Mouse (Mus musculus): ENCODE measurements around the gene Slc7a15. TPM values are rescaled to one million over a fixed set of nuclear protein-coding genes. Genes with fewer than 3 reads are reported as not detected.
"Not testable (repeated sequence)": the region's sequence is repeated elsewhere in the genome, so short reads cannot be mapped to it uniquely, and the experiment has no call there.

Slc7a15 gene
- polyA plus RNA-seq, 1 experiment from 2014 or later, result 0.06 TPM

DNA sequence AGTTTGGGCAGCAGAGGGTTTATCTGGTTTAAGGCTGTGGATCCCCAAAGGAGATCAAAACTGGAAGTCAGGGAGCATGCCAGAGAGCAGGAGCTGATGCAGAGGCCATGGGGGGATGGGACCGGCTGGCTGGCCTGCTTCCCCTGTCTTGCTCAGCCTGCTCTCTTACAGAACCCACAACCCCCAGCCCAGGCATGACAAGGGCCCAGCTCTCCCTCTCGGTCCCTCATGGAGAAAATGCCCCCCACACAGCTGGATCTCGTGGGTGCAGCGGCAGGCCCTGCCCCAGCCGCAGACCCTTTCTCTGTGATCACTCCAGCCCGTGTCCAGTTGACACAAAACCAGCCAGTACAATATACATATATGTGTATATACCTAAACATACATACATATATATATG is 30.7 kb upstream of the Slc7a15 start:
- DNase-seq (ENCODE audit: low read depth, low spot score), result no peak
- ATAC-seq, result no peak
- in situ Hi-C loops (cut with MboI; ENCODE audit: low pct_unique_long_range_greater_than_20kb), result no loop called here
- CTCF ChIA-PET, result no interaction called here
- POLR2A ChIA-PET, result no interaction called here
- no peaks in the 10 kb centered on the region for H3K27me3 ChIP-seq
- TF ChIP-seq CTCF (IDR thresholded peaks at IDR 0.05), result no peak

DNA sequence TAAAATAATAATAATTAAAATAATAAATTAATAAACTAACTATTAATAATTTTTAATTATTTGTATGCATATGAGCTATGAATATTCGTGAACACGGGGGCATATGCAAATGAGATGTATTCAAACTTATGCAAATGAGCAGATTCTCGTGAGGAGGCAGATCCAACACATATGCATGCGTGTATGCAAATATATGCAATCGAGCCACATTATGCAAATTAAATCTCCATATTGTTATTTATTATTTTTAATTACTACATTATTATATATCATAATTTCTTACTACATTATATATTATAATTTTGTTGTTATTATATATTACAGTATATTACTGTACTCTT is 21.8 kb upstream of the Slc7a15 start:
- DNase-seq (ENCODE audit: low read depth, low spot score) (no peak), ATAC-seq (no peak)
- no peaks in the 10 kb centered on the region for H3K27me3 ChIP-seq
- no peak for TF ChIP-seq CTCF (IDR thresholded peaks at IDR 0.05)
- POLR2A ChIA-PET, result no interaction called here
- CTCF ChIA-PET, result no interaction called here
- in situ Hi-C loops (cut with MboI; ENCODE audit: low pct_unique_long_range_greater_than_20kb), result no loop called here

DNA sequence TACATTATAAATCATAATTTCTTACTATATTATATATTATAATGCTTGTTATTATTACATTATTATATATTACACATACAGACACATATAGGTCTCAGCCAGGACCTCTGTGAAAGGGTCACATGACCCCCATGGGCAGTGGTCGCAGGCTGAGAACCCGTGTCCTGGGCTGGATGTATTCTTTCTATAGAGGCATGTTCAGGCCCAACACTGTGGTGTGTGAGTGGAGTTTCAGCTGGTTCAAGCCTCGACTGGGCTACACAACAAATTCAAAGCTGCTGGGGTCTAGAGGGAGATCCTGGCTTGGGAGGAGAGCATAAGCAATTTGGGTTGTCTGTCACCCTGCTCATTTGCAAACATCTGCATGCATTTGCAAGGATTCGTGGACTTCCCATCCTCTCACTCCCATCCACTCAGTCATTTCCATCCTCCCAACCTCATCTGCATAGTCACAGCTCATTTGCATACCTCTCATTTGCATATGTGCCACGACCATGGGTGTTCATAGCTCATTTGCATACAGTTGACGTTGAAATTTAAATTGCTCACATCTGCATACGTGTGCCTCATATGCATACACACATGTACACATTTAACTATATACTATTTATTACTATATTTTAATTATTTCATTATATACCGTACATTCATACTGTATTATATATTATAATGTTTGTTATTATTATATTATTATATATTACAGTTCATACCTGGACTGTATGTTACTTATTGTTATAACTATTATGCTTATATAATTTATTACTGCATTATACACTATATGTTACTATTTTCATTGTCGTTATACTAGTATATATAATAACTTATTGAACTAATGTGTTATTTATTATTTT is 21.2 kb upstream of the Slc7a15 start:
- ATAC-seq (no peak), DNase-seq (ENCODE audit: low read depth, low spot score) (no peak)
- no peaks in the 10 kb centered on the region for H3K27me3 ChIP-seq
- no peak for TF ChIP-seq CTCF (IDR thresholded peaks at IDR 0.05)
- ChIA-PET POLR2A (no interaction called here), CTCF (no interaction called here)
- in situ Hi-C loops (cut with MboI; ENCODE audit: low pct_unique_long_range_greater_than_20kb), result no loop called here

DNA sequence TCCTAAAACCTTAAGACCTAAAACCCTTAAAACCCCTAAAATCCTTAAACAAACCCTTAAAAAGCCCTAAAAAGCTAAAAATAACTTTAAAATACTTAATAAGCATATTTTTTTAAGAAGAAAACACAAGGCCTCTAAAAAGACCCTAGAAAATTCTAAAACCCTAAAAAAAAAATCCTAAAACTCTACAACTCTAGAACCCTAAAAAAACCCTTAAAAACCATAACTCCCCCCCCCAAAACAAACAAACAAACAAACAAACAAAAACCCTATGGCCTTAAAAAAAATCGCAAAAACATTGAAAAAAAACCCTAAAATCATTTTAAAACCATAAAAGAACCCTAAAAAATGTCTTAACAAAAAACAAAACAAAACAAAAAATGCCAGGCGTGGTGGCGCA is 19.4 kb upstream of the Slc7a15 start:
- ChIA-PET POLR2A (no interaction called here), CTCF (no interaction called here)

DNA sequence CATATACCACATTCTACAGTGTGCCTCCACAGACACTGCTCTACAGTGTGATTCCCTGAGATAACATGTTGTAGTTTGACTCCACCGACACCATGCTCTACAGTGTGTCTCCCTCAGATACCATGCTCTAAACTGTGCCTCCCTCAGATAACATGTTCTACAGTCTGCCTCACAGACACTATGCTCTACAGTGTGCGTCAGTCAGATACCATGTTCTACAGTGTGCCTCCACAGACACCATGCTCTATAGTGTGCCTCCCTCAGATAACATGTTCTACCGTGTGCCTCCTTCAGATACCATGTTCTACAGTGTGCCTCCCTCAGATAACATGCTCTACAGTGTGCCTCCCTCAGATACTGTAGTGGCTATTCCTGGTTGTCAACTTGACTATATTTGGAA is 10.2 kb upstream of the Slc7a15 start:
- no peak for ATAC-seq
- no peak for TF ChIP-seq CTCF (IDR thresholded peaks at IDR 0.05)
- no peaks in the 10 kb centered on the region for H3K27me3 ChIP-seq
- ChIA-PET CTCF (no interaction called here), POLR2A (no interaction called here)
- in situ Hi-C loops (cut with MboI; ENCODE audit: low pct_unique_long_range_greater_than_20kb), result no loop called here
- no peak for DNase-seq (ENCODE audit: low read depth, low spot score)

More for the DNA sequence above, 19.4 kb upstream of the Slc7a15 start:
- no peak for TF ChIP-seq CTCF (IDR thresholded peaks at IDR 0.05)
- ATAC-seq (no peak), DNase-seq (ENCODE audit: low read depth, low spot score) (no peak)
- H3K27me3 ChIP-seq, result no peaks in the 10 kb centered on the region
- in situ Hi-C loops (cut with MboI; ENCODE audit: low pct_unique_long_range_greater_than_20kb), result no loop called here

DNA sequence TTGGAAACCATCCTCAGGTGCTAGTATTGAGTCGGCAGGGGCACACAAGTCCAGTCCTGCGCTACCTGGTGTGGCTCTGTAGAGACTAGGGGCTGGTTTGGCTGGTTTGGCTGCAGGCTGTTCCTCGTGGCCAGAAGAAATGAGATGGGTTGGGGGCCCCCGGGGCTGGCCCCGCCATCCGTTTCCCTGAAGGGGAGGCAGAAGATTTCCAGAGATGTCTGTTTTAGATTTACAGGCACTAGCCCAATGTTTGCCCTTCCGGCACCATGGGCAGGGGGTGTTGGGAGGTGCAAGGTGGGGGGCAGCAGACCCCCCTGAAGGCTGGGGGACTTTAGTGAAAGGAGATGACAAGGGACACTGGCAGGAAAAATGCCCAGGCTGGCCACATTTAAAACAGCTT is 3.3 kb downstream of the Slc7a15 start:
- H3K27me3 ChIP-seq, result no peaks in the 10 kb centered on the region
- ATAC-seq (no peak), DNase-seq (ENCODE audit: low read depth, low spot score) (no peak)
- in situ Hi-C loops (cut with MboI; ENCODE audit: low pct_unique_long_range_greater_than_20kb), result no loop called here
- ChIA-PET CTCF (no interaction called here), POLR2A (no interaction called here)
- TF ChIP-seq CTCF (IDR thresholded peaks at IDR 0.05), result no peak

DNA sequence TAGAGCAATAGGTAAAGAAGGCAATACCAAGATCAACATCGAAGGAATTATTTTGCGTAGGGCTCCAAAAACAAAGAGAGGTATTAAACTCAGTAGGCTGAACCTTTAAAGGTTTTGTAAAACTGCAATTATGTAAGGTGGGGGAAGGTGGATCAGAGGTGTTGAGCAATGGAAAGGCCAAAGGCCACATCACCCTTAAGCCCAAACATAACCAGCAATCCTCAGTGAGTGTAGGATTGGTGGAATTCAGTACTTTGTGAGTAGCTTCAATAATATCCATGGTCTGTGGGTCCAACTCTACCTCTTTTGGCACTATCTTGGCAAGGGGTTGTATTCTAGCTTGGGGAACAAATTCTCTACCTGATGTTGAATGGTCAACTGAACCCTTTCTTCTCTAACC is 7.5 kb downstream of the Slc7a15 start:
- POLR2A ChIA-PET; ATAC-seq; H3K27me3 ChIP-seq; CTCF ChIA-PET; DNase-seq (ENCODE audit: low read depth, low spot score); in situ Hi-C loops (cut with MboI; ENCODE audit: low pct_unique_long_range_greater_than_20kb): not testable (repeated sequence)

DNA sequence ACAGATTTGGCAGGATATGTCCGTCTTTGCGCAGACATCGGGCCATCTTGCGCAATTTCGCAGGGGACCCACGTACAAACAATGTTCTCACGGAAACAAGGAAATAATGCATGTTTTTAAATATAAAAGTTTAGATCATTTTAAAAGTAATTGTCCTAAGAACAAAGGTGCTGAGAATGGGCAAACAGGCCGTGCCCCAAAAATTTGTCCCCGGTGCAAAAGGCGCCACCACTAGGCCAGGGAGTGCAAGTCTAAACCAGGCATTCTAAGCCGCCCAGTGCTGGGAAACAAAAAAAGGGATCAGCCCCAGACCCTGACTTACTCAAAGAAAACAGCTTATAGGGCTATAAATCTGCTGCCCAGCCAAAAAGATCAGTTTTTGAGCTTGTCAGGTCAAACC is 25.5 kb downstream of the Slc7a15 start:
- ATAC-seq (no peak), DNase-seq (ENCODE audit: low read depth, low spot score) (no peak)
- POLR2A ChIA-PET, result no interaction called here
- no peak for TF ChIP-seq CTCF (IDR thresholded peaks at IDR 0.05)
- in situ Hi-C loops (cut with MboI; ENCODE audit: low pct_unique_long_range_greater_than_20kb), result no loop called here
- CTCF ChIA-PET, result no interaction called here
- no peaks in the 10 kb centered on the region for H3K27me3 ChIP-seq

DNA sequence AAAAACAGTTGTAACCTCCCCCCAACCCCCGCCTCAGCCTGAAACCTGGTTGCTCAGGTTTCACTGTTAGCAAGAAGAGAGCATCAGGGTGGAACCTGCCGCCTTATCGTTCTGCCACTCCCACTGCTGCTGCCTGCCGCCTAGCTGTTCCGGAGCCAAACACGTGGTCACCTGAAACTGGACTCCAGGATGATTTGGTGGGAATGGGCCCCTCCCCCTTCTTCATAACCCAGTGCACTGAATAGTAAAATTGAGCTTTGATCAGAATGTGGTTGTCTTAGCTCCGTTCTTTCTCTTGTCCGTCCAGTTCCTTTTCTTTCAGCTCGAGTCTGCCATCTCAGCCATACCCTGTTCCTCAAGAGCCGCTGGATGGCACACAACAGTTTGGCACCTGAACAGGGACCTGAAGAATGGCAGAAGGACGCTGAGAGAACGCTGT is 26.9 kb downstream of the Slc7a15 start:
- POLR2A ChIA-PET; ATAC-seq; DNase-seq (ENCODE audit: low read depth, low spot score); H3K27me3 ChIP-seq; in situ Hi-C loops (cut with MboI; ENCODE audit: low pct_unique_long_range_greater_than_20kb): not testable (repeated sequence)
- CTCF ChIA-PET, result interaction anchor here (1.1 kb wide), 1 partner anchor 11 kb away, joined by 3 read pairs; no protein-coding TSS in a partner anchor

DNA sequence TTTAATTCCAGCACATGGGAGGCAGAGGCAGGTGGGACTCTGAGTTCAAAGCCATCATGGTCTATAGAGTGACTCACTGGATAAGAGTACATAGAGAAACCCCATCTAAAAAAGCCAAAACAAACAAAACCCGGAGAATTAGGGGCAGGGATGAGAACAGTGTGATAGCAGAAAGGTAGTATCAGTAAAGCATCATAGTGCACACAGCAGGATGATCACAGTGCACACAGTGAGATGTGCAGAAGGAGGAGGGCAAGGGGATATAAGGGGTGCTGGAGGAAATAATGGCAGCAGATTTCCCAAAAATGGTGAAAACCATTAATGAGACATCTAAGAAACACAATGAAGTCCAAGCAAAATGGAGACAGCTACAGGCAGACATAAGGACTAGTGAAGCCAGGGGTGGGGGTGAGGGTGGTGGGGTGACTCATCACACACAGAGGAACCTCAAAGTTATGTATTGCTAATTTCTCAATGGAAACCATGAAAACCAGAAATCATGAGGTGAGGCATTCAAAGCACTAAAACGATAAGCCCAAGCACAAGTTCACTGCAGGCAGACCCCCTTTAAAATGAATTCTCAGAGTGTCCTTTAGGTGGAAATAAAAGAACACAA is 27.5 kb downstream of the Slc7a15 start:
- in situ Hi-C loops (cut with MboI; ENCODE audit: low pct_unique_long_range_greater_than_20kb); H3K27me3 ChIP-seq; ATAC-seq; POLR2A ChIA-PET; CTCF ChIA-PET; DNase-seq (ENCODE audit: low read depth, low spot score): not testable (repeated sequence)

DNA sequence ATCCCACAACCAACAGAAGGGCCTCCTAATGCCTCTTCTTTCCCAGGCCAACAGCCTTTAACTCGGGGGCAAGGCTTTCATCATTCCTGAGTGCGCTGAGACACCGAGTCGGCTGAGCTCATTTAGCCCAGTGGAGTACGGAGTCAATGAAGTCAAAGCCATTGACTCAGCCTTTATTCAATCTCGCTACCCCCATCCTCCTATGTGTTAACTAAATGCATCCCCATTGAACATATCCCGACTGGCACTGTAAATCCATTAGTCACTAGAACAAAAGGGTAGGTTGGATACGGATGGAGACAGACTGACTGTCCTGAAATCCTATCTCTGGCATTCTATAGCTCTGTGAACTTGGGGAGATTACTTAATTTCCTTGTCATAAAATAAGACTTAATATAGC is 36.7 kb downstream of the Slc7a15 start:
- ATAC-seq; POLR2A ChIA-PET; in situ Hi-C loops (cut with MboI; ENCODE audit: low pct_unique_long_range_greater_than_20kb); DNase-seq (ENCODE audit: low read depth, low spot score); H3K27me3 ChIP-seq; CTCF ChIA-PET: not testable (repeated sequence)

DNA sequence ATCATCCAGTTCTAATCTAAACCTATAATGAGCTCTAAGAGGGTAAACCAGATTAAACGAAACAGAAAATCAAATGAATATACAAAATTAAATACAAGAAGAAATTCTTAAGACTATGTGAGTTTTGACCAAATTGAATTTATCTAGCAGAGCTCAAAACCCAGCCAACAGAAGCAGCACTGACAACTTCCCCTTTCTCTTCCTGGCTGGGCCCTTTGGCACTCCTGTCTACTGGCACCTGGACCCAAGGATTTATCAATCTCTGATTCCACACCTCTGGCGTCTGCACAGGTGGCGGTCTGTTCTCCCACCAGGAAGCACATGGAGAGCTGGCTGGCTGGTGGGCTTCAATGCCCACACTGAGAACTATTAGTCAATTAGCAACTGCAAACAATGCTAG is 39.0 kb downstream of the Slc7a15 start:
- H3K27me3 ChIP-seq; in situ Hi-C loops (cut with MboI; ENCODE audit: low pct_unique_long_range_greater_than_20kb); DNase-seq (ENCODE audit: low read depth, low spot score); CTCF ChIA-PET; ATAC-seq; POLR2A ChIA-PET: not testable (repeated sequence)

Measured in Patski (cell line).